Mouse (Mus musculus): Measurements from ENCODE around the gene Slc35a1. TPM values are rescaled to one million over a fixed set of nuclear protein-coding genes. Genes with fewer than 3 reads are reported as not detected.
A peak's percentile ranks its signal among the peaks of the same experiment; 100 is the strongest.
"Not testable (repeated sequence)": the region's sequence is repeated elsewhere in the genome, so short reads cannot be mapped to it uniquely, and the experiment has no call there.

The Slc35a1 gene
- polyA plus RNA-seq (2015; fragmentation: Nextera tagmentation; extraction: Ambion mirVana) = 76.3 and 81.1 TPM in 2 replicates

- H3K4me3 ChIP-seq (ENCODE audit: low read length) = peak within 1 kb of the TSS; percentile 92
- ATAC-seq (ENCODE audit: low FRiP score, low TSS enrichment) = peak; percentile 97
These were observed at the start of gene Slc35a1 for GRCm38 (mm10) chr4:34686874-34687567. Gene Slc35a1 (minus strand): TSS chr4:34687438.

DNA sequence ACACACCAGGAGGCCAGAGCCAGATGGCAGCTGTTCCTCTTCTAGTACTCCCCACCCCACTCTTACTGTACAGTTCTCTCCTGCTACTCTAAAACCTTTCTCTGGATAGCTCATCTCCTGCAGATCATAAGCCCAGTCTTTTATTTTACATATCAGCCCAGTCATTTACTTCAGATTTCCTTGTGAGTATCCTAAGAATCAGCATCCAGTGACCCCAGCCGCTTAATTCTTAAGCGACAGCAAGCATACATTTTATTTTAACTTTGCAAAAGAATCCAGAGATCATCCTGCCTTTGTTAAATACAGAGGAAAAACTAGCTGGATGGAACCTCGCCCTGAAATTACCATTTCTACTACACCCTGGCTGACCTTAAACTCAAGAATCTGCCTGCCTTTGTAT, 47.2 kb upstream of the Slc35a1 start:
- H3K9me3 ChIP-seq (ENCODE audit: low read length) = no peaks in the 10 kb centered on the region
- H3K4me2 ChIP-seq (replicated peaks; ENCODE audit: low read depth, low read length) = no peak overlapping the region
- H3K4me1 ChIP-seq (ENCODE audit: insufficient read depth, low read length) = 0 out of 2 replicates have a peak, but pooled peaks cover 3% of the 10 kb centered on the region
- H3K36me3 ChIP-seq (ENCODE audit: insufficient read depth, low read length) = no peaks in the 10 kb centered on the region
- WGBS = 76% methylated on average over 3 of the region's 3 CpGs
- H3K27me3 ChIP-seq (ENCODE audit: insufficient read depth, low read length) = no peaks in the 10 kb centered on the region
- no peak for ATAC-seq (ENCODE audit: low FRiP score, low TSS enrichment)
- no peak overlapping the region for H3K4me3 ChIP-seq (ENCODE audit: low read length)
- no peak overlapping the region for H3K27ac ChIP-seq (ENCODE audit: low read length)
- no peak overlapping the region for H3K9ac ChIP-seq (replicated peaks; ENCODE audit: low read length)

More at GRCm38 (mm10) chr4:34686874-34687567, at the start of gene Slc35a1:
- no peaks in the 10 kb centered on the region for H3K9me3 ChIP-seq (ENCODE audit: low read length)
- H3K4me1 ChIP-seq (ENCODE audit: insufficient read depth, low read length) = peaks cover 6% of the 10 kb centered on the region; the same call in 1 of the 2 replicates
- 0% methylated on average over 64 of the region's 65 CpGs for WGBS
- peak within 1 kb of the TSS; percentile 94 for H3K9ac ChIP-seq (replicated peaks; ENCODE audit: low read length)
- H3K36me3 ChIP-seq (ENCODE audit: insufficient read depth, low read length) = peaks cover 5% of the 10 kb centered on the region; the same call in 1 of the 2 replicates
- H3K27ac ChIP-seq (ENCODE audit: low read length) = peak within 1 kb of the TSS; percentile 94
- H3K4me2 ChIP-seq (replicated peaks; ENCODE audit: low read depth, low read length) = peak within 1 kb of the TSS; percentile 52
- H3K27me3 ChIP-seq (ENCODE audit: insufficient read depth, low read length) = no peaks in the 10 kb centered on the region

DNA sequence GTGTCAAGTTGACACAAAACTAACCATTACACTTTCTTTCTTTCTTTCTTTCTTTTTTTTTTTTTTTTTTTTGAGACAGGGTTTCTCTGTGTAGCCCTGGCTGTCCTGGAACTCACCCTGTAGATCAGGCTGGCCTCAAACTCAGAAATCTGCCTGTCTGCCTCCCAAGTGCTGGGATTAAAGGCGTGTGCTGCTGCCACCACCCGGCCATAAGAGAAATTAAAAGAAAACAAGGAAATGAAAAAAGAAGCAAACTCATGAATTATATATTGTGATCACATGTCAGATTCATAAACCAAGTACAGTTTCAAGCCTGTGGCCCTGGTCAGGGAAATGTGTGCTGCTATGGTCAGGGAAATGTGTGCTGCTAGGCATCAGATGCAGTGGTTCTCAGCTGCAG, 46.2 kb upstream of the Slc35a1 start:
- H3K36me3 ChIP-seq (ENCODE audit: insufficient read depth, low read length); H3K27me3 ChIP-seq (ENCODE audit: insufficient read depth, low read length); H3K4me3 ChIP-seq (ENCODE audit: low read length); H3K4me1 ChIP-seq (ENCODE audit: insufficient read depth, low read length); ATAC-seq (ENCODE audit: low FRiP score, low TSS enrichment); H3K9me3 ChIP-seq (ENCODE audit: low read length); H3K4me2 ChIP-seq (replicated peaks; ENCODE audit: low read depth, low read length); H3K27ac ChIP-seq (ENCODE audit: low read length); H3K9ac ChIP-seq (replicated peaks; ENCODE audit: low read length): not testable (repeated sequence)
- 34% methylated on average over 2 of the region's 2 CpGs for WGBS

DNA sequence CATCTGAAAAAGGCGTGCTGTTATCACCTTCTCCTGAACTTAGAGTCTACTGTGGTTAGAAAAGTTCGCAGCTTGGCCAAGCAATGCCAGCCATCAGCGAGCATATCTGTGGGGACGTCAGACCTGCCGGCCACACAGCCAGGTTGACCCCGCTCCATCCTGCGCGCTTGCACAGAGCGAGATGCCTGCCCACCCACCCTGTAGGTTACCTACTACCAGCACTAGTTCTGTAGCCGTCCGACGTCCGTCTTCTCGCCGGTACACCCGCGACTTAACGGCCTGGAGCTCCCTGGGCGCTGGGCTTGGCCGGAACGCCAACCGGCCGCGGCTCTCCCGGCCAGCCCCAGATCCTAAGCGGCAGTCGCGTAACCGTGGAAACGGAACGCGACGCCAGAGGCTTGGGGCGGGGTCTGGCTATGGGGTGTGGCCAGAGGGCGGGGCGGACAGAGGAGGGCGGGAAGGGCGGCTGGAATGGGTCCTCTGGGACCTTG, 42.7 kb upstream of the Slc35a1 start, which contains the start of gene Cfap206:
TSS of gene Cfap206 (minus strand) at position 356 of the 491 bp plus-strand sequence.
- peak within 1 kb of the TSS; percentile 60 for H3K9ac ChIP-seq (replicated peaks; ENCODE audit: low read length)
- H3K27ac ChIP-seq (ENCODE audit: low read length) = no peak within 1 kb of the TSS
- no peaks in the 10 kb centered on the region; the same call in 1 of the 2 replicates for H3K27me3 ChIP-seq (ENCODE audit: insufficient read depth, low read length)
- under 1% methylated on average over 38 of the region's 38 CpGs for WGBS
- H3K36me3 ChIP-seq (ENCODE audit: insufficient read depth, low read length) = no peaks in the 10 kb centered on the region
- H3K9me3 ChIP-seq (ENCODE audit: low read length) = no peaks in the 10 kb centered on the region
- peak; percentile 99 for ATAC-seq (ENCODE audit: low FRiP score, low TSS enrichment)
- 0 out of 2 replicates have a peak, but pooled peaks cover 4% of the 10 kb centered on the region for H3K4me1 ChIP-seq (ENCODE audit: insufficient read depth, low read length)
- H3K4me2 ChIP-seq (replicated peaks; ENCODE audit: low read depth, low read length) = peak within 1 kb of the TSS; percentile 92
- peak within 1 kb of the TSS; percentile 65 for H3K4me3 ChIP-seq (ENCODE audit: low read length)

DNA sequence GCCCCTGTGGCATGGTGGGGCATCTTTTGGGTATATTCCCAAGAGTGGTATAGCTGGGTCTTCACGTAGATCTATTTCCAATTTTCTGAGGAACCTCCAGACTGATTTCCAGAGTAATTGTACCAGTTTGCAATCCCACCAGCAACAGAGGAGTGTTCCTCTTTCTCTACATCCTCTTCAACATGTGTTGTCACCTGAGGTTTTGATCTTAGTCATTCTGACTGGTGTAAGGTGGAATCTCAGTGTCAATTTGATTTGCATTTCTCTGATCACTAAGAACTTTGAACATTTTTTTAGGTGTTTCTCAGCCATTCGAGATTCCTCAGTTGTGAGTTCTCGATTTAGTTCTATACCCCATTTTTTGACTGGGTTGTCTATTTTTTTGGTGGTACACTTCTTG, 38.5 kb upstream of the Slc35a1 start:
- H3K4me3 ChIP-seq (ENCODE audit: low read length); H3K9ac ChIP-seq (replicated peaks; ENCODE audit: low read length); H3K27ac ChIP-seq (ENCODE audit: low read length); ATAC-seq (ENCODE audit: low FRiP score, low TSS enrichment); H3K9me3 ChIP-seq (ENCODE audit: low read length); H3K4me1 ChIP-seq (ENCODE audit: insufficient read depth, low read length); H3K36me3 ChIP-seq (ENCODE audit: insufficient read depth, low read length); H3K27me3 ChIP-seq (ENCODE audit: insufficient read depth, low read length); H3K4me2 ChIP-seq (replicated peaks; ENCODE audit: low read depth, low read length): not testable (repeated sequence)
- 85% methylated on average over 3 of the region's 3 CpGs for WGBS

GRCm38 (mm10) chr4:34724306-34724705, 37.1 kb upstream of the Slc35a1 start:
- Histone ChIP-seq H3K9me3 (ENCODE audit: low read length) (peaks cover 8% of the 10 kb centered on the region; the same call in 1 of the 2 replicates), H3K4me1 (ENCODE audit: insufficient read depth, low read length) (no peaks in the 10 kb centered on the region), H3K4me2 (replicated peaks; ENCODE audit: low read depth, low read length) (no peak overlapping the region), H3K4me3 (ENCODE audit: low read length) (no peak overlapping the region), H3K9ac (replicated peaks; ENCODE audit: low read length) (no peak overlapping the region), H3K27me3 (ENCODE audit: insufficient read depth, low read length) (no peaks in the 10 kb centered on the region; the same call in 1 of the 2 replicates), H3K27ac (ENCODE audit: low read length) (no peak overlapping the region), H3K36me3 (ENCODE audit: insufficient read depth, low read length) (no peaks in the 10 kb centered on the region)
- WGBS = 53% methylated on average over 4 of the region's 4 CpGs
- no peak for ATAC-seq (ENCODE audit: low FRiP score, low TSS enrichment)

- ATAC-seq (ENCODE audit: low FRiP score, low TSS enrichment) = no peak
- Histone ChIP-seq H3K4me2 (replicated peaks; ENCODE audit: low read depth, low read length) (no peak overlapping the region), H3K4me1 (ENCODE audit: insufficient read depth, low read length) (no peaks in the 10 kb centered on the region), H3K27ac (ENCODE audit: low read length) (no peak overlapping the region), H3K9me3 (ENCODE audit: low read length) (peaks cover 11% of the 10 kb centered on the region; the same call in 1 of the 2 replicates), H3K27me3 (ENCODE audit: insufficient read depth, low read length) (no peaks in the 10 kb centered on the region), H3K9ac (replicated peaks; ENCODE audit: low read length) (no peak overlapping the region), H3K4me3 (ENCODE audit: low read length) (no peak overlapping the region), H3K36me3 (ENCODE audit: insufficient read depth, low read length) (no peaks in the 10 kb centered on the region)
- 68% methylated on average over 4 of the region's 4 CpGs for WGBS
These were observed 35.9 kb upstream of the Slc35a1 start for GRCm38 (mm10) chr4:34723186-34723585.

DNA sequence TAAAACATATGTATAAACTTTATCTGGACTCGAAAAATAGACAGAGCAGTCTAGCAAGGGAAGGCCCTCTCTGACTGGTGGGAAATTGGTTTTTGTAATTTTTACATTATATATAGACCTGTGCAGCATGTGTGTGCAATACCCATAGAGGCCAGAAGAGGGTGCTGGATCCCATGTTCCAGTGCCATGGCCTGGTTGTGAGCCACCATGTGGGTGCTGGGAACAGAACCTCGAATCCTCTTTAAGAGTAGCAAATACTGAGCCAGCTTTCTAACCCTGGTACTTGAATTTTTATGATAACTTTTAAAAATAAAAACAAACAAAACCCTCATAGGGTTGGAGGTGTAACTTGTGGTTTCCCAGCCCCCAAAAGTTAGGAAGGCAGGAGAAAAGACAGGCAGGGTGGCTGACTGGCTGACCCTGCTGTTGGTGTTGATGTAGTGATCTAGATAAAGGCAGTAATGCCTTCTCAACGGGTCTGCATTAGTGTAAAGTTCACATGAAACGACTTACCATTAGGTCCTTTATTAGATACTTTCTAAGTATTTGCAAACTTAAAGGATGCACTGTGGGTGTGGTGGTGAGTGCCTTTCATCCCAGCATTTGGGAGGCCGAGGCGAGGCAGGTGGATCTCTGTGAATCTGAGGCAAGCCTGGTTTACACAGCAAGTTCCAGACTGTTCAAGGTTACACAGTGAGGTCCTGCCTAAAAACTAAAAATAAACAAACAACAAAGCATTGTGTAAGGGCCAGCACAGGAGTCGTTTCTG, 33.1 kb upstream of the Slc35a1 start:
- H3K27me3 ChIP-seq (ENCODE audit: insufficient read depth, low read length) = no peaks in the 10 kb centered on the region
- no peak overlapping the region for H3K4me2 ChIP-seq (replicated peaks; ENCODE audit: low read depth, low read length)
- peaks cover 11% of the 10 kb centered on the region; the same call in 1 of the 2 replicates for H3K9me3 ChIP-seq (ENCODE audit: low read length)
- no peak overlapping the region for H3K9ac ChIP-seq (replicated peaks; ENCODE audit: low read length)
- H3K36me3 ChIP-seq (ENCODE audit: insufficient read depth, low read length) = no peaks in the 10 kb centered on the region
- H3K4me1 ChIP-seq (ENCODE audit: insufficient read depth, low read length) = no peaks in the 10 kb centered on the region
- no peak for ATAC-seq (ENCODE audit: low FRiP score, low TSS enrichment)
- H3K27ac ChIP-seq (ENCODE audit: low read length) = no peak overlapping the region
- no peak overlapping the region for H3K4me3 ChIP-seq (ENCODE audit: low read length)
- 90% methylated on average over 7 of the region's 7 CpGs for WGBS

GRCm38 (mm10) chr4:34719421-34719820, 32.2 kb upstream of the Slc35a1 start:
- no peak overlapping the region for H3K27ac ChIP-seq (ENCODE audit: low read length)
- H3K36me3 ChIP-seq (ENCODE audit: insufficient read depth, low read length) = no peaks in the 10 kb centered on the region
- peaks cover 11% of the 10 kb centered on the region; the same call in 1 of the 2 replicates for H3K9me3 ChIP-seq (ENCODE audit: low read length)
- no peaks in the 10 kb centered on the region for H3K4me1 ChIP-seq (ENCODE audit: insufficient read depth, low read length)
- WGBS = 96% methylated on average over 12 of the region's 12 CpGs
- H3K9ac ChIP-seq (replicated peaks; ENCODE audit: low read length) = no peak overlapping the region
- ATAC-seq (ENCODE audit: low FRiP score, low TSS enrichment) = no peak
- H3K4me2 ChIP-seq (replicated peaks; ENCODE audit: low read depth, low read length) = no peak overlapping the region
- no peak overlapping the region for H3K4me3 ChIP-seq (ENCODE audit: low read length)
- no peaks in the 10 kb centered on the region for H3K27me3 ChIP-seq (ENCODE audit: insufficient read depth, low read length)
